Mouse (Mus musculus) cortical plate, adult 2 months (tissue): ENCODE results near the gene Bcl11a.

Experiments used
- CTCF ChIP-seq: fragments of 200-500 bp; IDR thresholded peaks from 2 replicates; pipeline ENCODE4 v1.5.1; 2011; ENCODE audit warnings: mild to moderate bottlenecking, control low read depth, low read length; ENCODE audit not compliant: insufficient read depth; ENCODE audit errors: extremely low read depth
- POLR2A ChIP-seq: fragments of 200-500 bp; IDR thresholded peaks from 2 replicates; pipeline ENCODE4 v1.6.1; 2011; ENCODE audit warnings: mild to moderate bottlenecking, low read length, control low read depth; ENCODE audit not compliant: insufficient read depth; ENCODE audit errors: extremely low read depth

DNA sequence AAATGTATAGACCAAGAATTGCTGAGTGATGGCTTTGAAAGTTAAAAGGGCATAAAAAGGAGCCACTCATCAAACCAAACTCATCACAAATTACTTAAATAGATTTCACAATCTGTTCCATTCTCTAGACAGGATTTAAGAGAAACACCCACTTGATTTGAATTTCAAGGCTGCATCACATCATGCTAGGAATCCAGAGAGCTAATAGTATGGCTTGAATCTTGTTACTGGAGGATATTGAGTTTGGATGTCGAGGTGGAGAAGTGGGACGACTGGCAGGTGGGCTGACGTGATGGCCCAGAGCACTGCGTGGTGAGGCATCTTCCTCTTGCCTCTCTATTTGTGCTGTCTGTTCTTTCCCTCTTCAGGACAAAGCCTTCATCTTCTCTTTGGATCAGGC lies 99.6 kb downstream of the Bcl11a start:
- no peak for TF ChIP-seq CTCF
- TF ChIP-seq POLR2A: no peak
